Mouse (Mus musculus): Measurements from ENCODE around the gene Zfp174.
A peak's percentile ranks its signal among the peaks of the same experiment; 100 is the strongest.
"Not testable (repeated sequence)": the region's sequence is repeated elsewhere in the genome, so short reads cannot be mapped to it uniquely, and the experiment has no call there.

The Zfp174 gene

GRCm38 (mm10) chr16:3846711-3847518 is at the start of gene Zfp174:
Gene Zfp174 (plus strand): TSS chr16:3847268.
- DNase-seq (ENCODE audit: low spot score): peak; percentile 76

GRCm38 (mm10) chr16:3808176-3808575 is 38.9 kb upstream of the Zfp174 start:
- no peak for DNase-seq (ENCODE audit: low spot score)

- DNase-seq (ENCODE audit: low spot score): not testable (repeated sequence)
Observed at GRCm38 (mm10) chr16:3814667-3815066, 32.4 kb upstream of the Zfp174 start.

- no peak for DNase-seq (ENCODE audit: low spot score)
Observed at GRCm38 (mm10) chr16:3820202-3820601, 26.9 kb upstream of the Zfp174 start.

- no peak for DNase-seq (ENCODE audit: low spot score)
Observed at GRCm38 (mm10) chr16:3828021-3828420, 19.0 kb upstream of the Zfp174 start.

- no peak for DNase-seq (ENCODE audit: low spot score)
Observed at GRCm38 (mm10) chr16:3829727-3830126, 17.3 kb upstream of the Zfp174 start.

GRCm38 (mm10) chr16:3830588-3831109 is 16.4 kb upstream of the Zfp174 start, which contains the start of gene Olfr15:
Gene Olfr15 (plus strand): TSS chr16:3830878.
- no peak for DNase-seq (ENCODE audit: low spot score)

- no peak for DNase-seq (ENCODE audit: low spot score)
Observed at GRCm38 (mm10) chr16:3835461-3835860, 11.6 kb upstream of the Zfp174 start.

- DNase-seq (ENCODE audit: low spot score): no peak
Observed at GRCm38 (mm10) chr16:3839157-3839885, 7.7 kb upstream of the Zfp174 start.

- no peak for DNase-seq (ENCODE audit: low spot score)
Observed at GRCm38 (mm10) chr16:3842989-3843388, 4.1 kb upstream of the Zfp174 start.

- DNase-seq (ENCODE audit: low spot score): no peak
Observed at GRCm38 (mm10) chr16:3843796-3844195, 3.3 kb upstream of the Zfp174 start.

- DNase-seq (ENCODE audit: low spot score): no peak
Observed at GRCm38 (mm10) chr16:3847871-3848270, 803 bp downstream of the Zfp174 start.

- DNase-seq (ENCODE audit: low spot score): no peak
Observed at GRCm38 (mm10) chr16:3848416-3848815, 1.3 kb downstream of the Zfp174 start.

GRCm38 (mm10) chr16:3851301-3851700 is 4.2 kb downstream of the Zfp174 start:
- not testable (repeated sequence) for DNase-seq (ENCODE audit: low spot score)

GRCm38 (mm10) chr16:3852586-3852985 is 5.5 kb downstream of the Zfp174 start:
- DNase-seq (ENCODE audit: low spot score): no peak

GRCm38 (mm10) chr16:3854437-3855182 is 7.5 kb downstream of the Zfp174 start:
- DNase-seq (ENCODE audit: low spot score): no peak

- DNase-seq (ENCODE audit: low spot score): no peak
Observed at GRCm38 (mm10) chr16:3855776-3856175, 8.7 kb downstream of the Zfp174 start.

GRCm38 (mm10) chr16:3859254-3859653 is 12.2 kb downstream of the Zfp174 start:
- DNase-seq (ENCODE audit: low spot score): no peak

- no peak for DNase-seq (ENCODE audit: low spot score)
Observed at GRCm38 (mm10) chr16:3871815-3872214, 24.7 kb downstream of the Zfp174 start.

GRCm38 (mm10) chr16:3872216-3873047 is 25.4 kb downstream of the Zfp174 start, which contains the start of gene Naa60:
Gene Naa60 (plus strand): TSS chr16:3872375.
- peak; percentile 66 for DNase-seq (ENCODE audit: low spot score)

- no peak for DNase-seq (ENCODE audit: low spot score)
Observed at GRCm38 (mm10) chr16:3876346-3876745, 29.3 kb downstream of the Zfp174 start.

Measured in ovary, postnatal 10 days (tissue).